Mouse (Mus musculus) olfactory bulb, adult 2 months (tissue): Measurements from ENCODE around the gene Bricd5.

Experiments
- CTCF ChIP-seq: fragments of 200-500 bp; IDR thresholded peaks from 2 replicates; pipeline ENCODE4 v1.5.1; 2012; ENCODE audit warnings: low read depth, mild to moderate bottlenecking, low read length, moderate library complexity; ENCODE audit not compliant: insufficient read depth
- POLR2A ChIP-seq: fragments of 200-500 bp; IDR thresholded peaks from 2 replicates; pipeline ENCODE4 v1.6.1; 2012; ENCODE audit warnings: mild to moderate bottlenecking, low read depth, low read length, moderate library complexity; ENCODE audit not compliant: insufficient read depth

DNA sequence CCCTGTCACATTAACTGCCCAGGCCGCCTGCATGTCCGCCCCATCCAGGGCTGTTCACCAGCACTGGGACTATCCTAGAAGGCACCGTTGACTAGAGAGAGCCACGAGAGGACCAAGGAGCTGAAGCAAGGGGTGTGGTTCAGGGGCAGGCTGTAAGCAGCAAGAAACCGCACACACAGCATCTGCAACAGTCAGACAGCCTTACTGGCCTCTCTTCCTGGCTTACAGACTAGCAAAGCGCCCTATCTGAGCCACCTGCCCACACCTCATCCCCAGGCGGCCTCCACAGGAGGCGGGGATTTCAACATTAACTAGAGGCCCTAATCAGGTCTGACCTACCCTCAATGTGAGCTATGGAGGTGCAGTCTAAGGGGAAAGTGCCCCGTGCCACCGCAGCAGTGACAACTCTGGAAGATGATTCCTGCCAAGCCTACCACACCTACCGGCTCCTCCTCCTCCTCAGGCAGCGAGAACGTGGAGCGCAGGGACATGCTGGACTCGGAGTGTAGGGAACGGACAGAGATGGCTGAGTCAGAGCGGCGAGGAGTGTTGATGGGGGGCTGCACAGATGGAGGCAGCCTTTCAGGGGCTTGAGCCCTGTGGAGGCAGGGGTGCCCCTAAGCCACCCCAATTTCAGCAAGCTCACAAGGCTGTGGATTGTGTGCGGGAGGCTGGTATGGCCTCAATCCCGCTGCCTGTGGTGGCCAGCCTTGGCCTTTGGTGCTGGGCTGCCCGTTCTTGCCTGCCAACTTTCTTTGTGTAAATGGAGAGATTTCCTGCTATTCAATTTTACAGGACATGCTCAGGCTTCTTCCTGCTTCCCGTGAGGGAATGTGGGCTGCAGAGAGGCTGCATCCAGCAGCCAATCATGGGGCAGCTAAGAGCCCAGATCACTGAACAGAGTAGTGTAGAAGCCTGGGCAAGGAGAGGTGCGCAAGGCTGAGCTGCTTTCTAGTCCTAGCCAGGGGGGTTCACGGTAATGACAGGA is 40.9 kb downstream of the Bricd5 start:
- TF ChIP-seq CTCF (no peak), POLR2A (0 out of 2 replicates have a peak, but pooled peaks have one; percentile 23)
